Mouse (Mus musculus) embryo, embryonic 11.5 days (tissue): ENCODE results near the gene Spata2l.
A peak's percentile ranks its signal among the peaks of the same experiment; 100 is the strongest.
"Not testable (repeated sequence)": the region's sequence is repeated elsewhere in the genome, so short reads cannot be mapped to it uniquely, and the experiment has no call there.

Experiments
- DNase-seq: peaks from one replicate; pipeline ENCODE4 v3.0.0-alpha.2; 2012; ENCODE audit warnings: low read depth, low spot score

Gene Spata2l

GRCm38 (mm10) chr8:123197016-123197415 is 39.0 kb downstream of the Spata2l start:
- DNase-seq = not testable (repeated sequence)

GRCm38 (mm10) chr8:123193771-123194170 is 42.3 kb downstream of the Spata2l start:
- no peak for DNase-seq

- no peak for DNase-seq
Observed at GRCm38 (mm10) chr8:123191908-123192307, 44.1 kb downstream of the Spata2l start.

- DNase-seq = peak; percentile 69
Observed at GRCm38 (mm10) chr8:123190678-123191077, 45.4 kb downstream of the Spata2l start.

GRCm38 (mm10) chr8:123188841-123189240 is 47.2 kb downstream of the Spata2l start:
- no peak for DNase-seq

- DNase-seq = no peak
Observed at GRCm38 (mm10) chr8:123188006-123188405, 48.0 kb downstream of the Spata2l start.

GRCm38 (mm10) chr8:123185566-123186409 is 50.2 kb downstream of the Spata2l start, which contains the start of gene Dpep1:
Gene Dpep1 (plus strand): TSS chr8:123186242.
- no peak for DNase-seq

GRCm38 (mm10) chr8:123181391-123181790 is 54.6 kb downstream of the Spata2l start:
- no peak for DNase-seq
